Mouse (Mus musculus) intestine, postnatal 0 days (tissue): ENCODE results near the gene Zfp384. TPM values are rescaled to one million over a fixed set of nuclear protein-coding genes. Genes with fewer than 3 reads are reported as not detected.
A peak's percentile ranks its signal among the peaks of the same experiment; 100 is the strongest.

ENCODE experiments used
- ATAC-seq: fragments of 200-750 bp; cut with Nextera tagmentation; 2 replicates; pipeline ENCODE4 v1.8.0; 2017; ENCODE audit warnings: mild to moderate bottlenecking, moderate TSS enrichment, moderate library complexity
- H3K27ac ChIP-seq: fragments of 300-500 bp; sonication (generic); 2 replicates; pipeline ENCODE4 v1.5.1; 2014; ENCODE audit warnings: mild to moderate bottlenecking, low read depth, low read length, moderate library complexity
- H3K27me3 ChIP-seq: fragments of 300-500 bp; sonication (generic); replicated peaks from 2 replicates; pipeline ENCODE4 v1.6.1; 2014; ENCODE audit warnings: low read length, mixed read lengths; ENCODE audit not compliant: control insufficient read depth, insufficient read depth
- H3K36me3 ChIP-seq: fragments of 300-500 bp; sonication (generic); 2 replicates; pipeline ENCODE4 v1.6.1; 2014; ENCODE audit warnings: mild to moderate bottlenecking, moderate library complexity; ENCODE audit not compliant: control insufficient read depth, insufficient read depth
- H3K4me1 ChIP-seq: fragments of 300-500 bp; sonication (generic); replicated peaks from 2 replicates; pipeline ENCODE4 v1.6.1; 2014; ENCODE audit warnings: antibody characterized with exemption, low read length, mixed read lengths; ENCODE audit not compliant: control insufficient read depth, insufficient read depth
- H3K4me2 ChIP-seq: fragments of 300-500 bp; sonication (generic); replicated peaks from 2 replicates; pipeline ENCODE4 v1.6.1; 2014; ENCODE audit warnings: low read depth, mild to moderate bottlenecking, moderate library complexity
- H3K4me3 ChIP-seq: fragments of 300-500 bp; sonication (generic); 2 replicates; pipeline ENCODE4 v1.5.1; 2014; ENCODE audit warnings: low read depth, low read length
- H3K9ac ChIP-seq: fragments of 300-500 bp; sonication (generic); 2 replicates; pipeline ENCODE4 v1.6.1; 2014; ENCODE audit warnings: mild to moderate bottlenecking, low read depth, low read length
- H3K9me3 ChIP-seq: fragments of 300-500 bp; sonication (generic); 2 replicates; pipeline ENCODE4 v1.6.1; 2016; ENCODE audit warnings: mixed run types; ENCODE audit not compliant: control insufficient read depth
- CTCF ChIP-seq: sonication (generic); IDR thresholded peaks from 2 replicates; pipeline ENCODE4 v1.5.1; 2016; ENCODE audit warnings: low read depth, mild to moderate bottlenecking, control low read depth, antibody characterized with exemption, moderate library complexity
- WGBS: fragments of 180-500 bp; shearing (Covaris S2); extraction: QIAGEN DNeasy Blood & Tissue Kit; methylation state at CpG from one replicate; pipeline ENCODE4 v1.1.7; 2014; 5-methylcytosine and 5-hydroxymethylcytosine counted together
- polyA plus RNA-seq: library from polyadenylated mRNA; unstranded; fragments of >200 nt; fragmentation: Nextera tagmentation; extraction: Ambion mirVana; gene quantifications from 2 replicates; pipeline ENCODE4 v1.2.1, GENCODE M21; 2015

Gene Zfp384
- polyA plus RNA-seq = 8.2 TPM in 2 replicates

DNA sequence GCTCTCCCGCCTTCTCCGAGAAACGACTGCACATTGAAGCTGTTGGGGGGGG lies at the start of gene Zfp384:
Zfp384 (plus strand) TSS at position 17 of the 52 bp plus-strand sequence.
- Histone ChIP-seq H3K36me3 (peaks cover 21% of the 10 kb centered on the region), H3K27me3 (no peaks in the 10 kb centered on the region), H3K9ac (peak within 1 kb of the TSS; percentile 99), H3K27ac (peak within 1 kb of the TSS; percentile 99), H3K4me2 (peak within 1 kb of the TSS; percentile 74), H3K9me3 (no peaks in the 10 kb centered on the region), H3K4me3 (peak within 1 kb of the TSS; percentile 84), H3K4me1 (peaks cover 5% of the 10 kb centered on the region; the same call in 1 of the 2 replicates)
- 0% methylated on average over 3 of the region's 3 CpGs for WGBS
- ATAC-seq = no peak
- no peak for TF ChIP-seq CTCF

DNA sequence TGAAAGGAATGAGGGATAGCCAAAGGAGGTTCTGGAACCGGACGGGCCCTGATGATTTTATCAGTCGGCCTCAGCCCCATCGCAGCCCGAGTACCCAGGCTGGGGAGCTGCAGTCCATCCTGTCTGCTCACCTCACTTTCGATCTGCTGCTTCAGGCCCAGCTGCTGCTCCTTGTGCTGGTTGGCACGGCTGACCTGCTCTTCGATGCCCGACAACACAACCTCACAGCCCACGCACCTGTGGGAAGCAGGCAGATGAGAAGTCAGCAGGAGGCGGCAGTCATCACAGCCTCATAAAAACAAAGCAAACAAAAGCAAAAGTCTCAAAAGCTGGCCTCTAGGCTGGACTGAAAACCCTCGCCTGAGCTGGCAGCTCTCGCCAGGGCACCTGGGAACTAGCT lies 49.0 kb upstream of the Zfp384 start:
- ATAC-seq = no peak
- TF ChIP-seq CTCF = no peak

DNA sequence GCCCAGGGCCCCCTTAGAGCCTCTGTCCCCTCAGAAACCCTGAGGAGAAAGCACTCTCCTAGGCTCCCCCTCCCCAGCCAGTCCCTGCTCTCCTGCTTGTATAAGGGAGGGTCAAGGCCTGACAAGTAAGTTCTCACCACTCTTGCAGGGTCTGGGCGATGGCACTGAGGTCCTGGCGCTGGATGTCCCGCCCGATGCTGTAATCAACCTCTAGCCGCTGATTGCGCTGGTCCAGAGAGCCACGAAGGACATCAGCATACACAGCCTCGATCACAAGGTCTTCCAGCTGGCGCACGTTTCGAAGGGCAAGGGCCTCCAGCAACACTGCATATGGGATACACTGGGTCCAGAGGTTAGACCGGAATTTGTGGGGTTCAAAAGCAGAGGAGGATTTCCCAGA lies 47.9 kb upstream of the Zfp384 start:
- H3K9ac ChIP-seq = no peak overlapping the region
- no peaks in the 10 kb centered on the region for H3K9me3 ChIP-seq
- no peak overlapping the region for H3K4me3 ChIP-seq
- peaks cover 4% of the 10 kb centered on the region; the same call in 1 of the 2 replicates for H3K4me1 ChIP-seq
- no peak for ATAC-seq
- H3K27me3 ChIP-seq = no peaks in the 10 kb centered on the region
- H3K4me2 ChIP-seq = no peak overlapping the region
- peaks cover 37% of the 10 kb centered on the region for H3K36me3 ChIP-seq
- H3K27ac ChIP-seq = no peak overlapping the region
- TF ChIP-seq CTCF = no peak
- 87% methylated on average over 12 of the region's 12 CpGs for WGBS

More for the DNA sequence above, 49.0 kb upstream of the Zfp384 start:
- Histone ChIP-seq H3K4me2 (no peak overlapping the region), H3K36me3 (peaks cover 42% of the 10 kb centered on the region), H3K4me3 (no peak overlapping the region), H3K9ac (no peak overlapping the region), H3K27me3 (no peaks in the 10 kb centered on the region), H3K9me3 (no peaks in the 10 kb centered on the region), H3K4me1 (peaks cover 4% of the 10 kb centered on the region; the same call in 1 of the 2 replicates), H3K27ac (no peak overlapping the region)
- WGBS = 91% methylated on average over 13 of the region's 13 CpGs

DNA sequence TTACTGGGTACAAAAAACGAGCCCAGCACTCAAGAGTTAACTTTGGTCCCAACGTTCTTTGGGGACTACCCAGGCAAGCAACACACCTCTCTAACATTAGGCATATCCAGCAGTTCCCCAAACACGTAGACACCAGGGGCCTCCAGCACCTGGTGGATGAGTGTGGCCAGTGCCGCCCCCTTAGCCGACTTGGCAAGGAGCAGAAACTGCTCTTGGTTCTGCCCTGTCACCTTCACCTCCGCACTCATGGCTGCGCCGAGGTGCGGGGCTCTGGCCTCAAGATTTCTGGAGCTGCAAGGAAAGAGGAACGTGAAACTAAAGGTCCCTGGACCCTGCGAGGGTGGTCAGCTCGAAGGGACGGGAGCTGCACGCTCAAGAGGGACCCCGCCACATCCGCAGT lies 44.3 kb upstream of the Zfp384 start:
- H3K4me1 ChIP-seq = peaks cover 10% of the 10 kb centered on the region; the same call in 1 of the 2 replicates
- peak overlapping the region; percentile 93 for H3K27ac ChIP-seq
- no peaks in the 10 kb centered on the region for H3K9me3 ChIP-seq
- peaks cover 15% of the 10 kb centered on the region for H3K36me3 ChIP-seq
- 23% methylated on average over 16 of the region's 16 CpGs for WGBS
- peak; percentile 21; the same call in 1 of the 2 replicates for TF ChIP-seq CTCF
- ATAC-seq = peak; percentile 28
- H3K9ac ChIP-seq = peak overlapping the region; percentile 74
- peak overlapping the region; percentile 85 for H3K4me2 ChIP-seq
- no peaks in the 10 kb centered on the region for H3K27me3 ChIP-seq
- peak overlapping the region; percentile 69 for H3K4me3 ChIP-seq

DNA sequence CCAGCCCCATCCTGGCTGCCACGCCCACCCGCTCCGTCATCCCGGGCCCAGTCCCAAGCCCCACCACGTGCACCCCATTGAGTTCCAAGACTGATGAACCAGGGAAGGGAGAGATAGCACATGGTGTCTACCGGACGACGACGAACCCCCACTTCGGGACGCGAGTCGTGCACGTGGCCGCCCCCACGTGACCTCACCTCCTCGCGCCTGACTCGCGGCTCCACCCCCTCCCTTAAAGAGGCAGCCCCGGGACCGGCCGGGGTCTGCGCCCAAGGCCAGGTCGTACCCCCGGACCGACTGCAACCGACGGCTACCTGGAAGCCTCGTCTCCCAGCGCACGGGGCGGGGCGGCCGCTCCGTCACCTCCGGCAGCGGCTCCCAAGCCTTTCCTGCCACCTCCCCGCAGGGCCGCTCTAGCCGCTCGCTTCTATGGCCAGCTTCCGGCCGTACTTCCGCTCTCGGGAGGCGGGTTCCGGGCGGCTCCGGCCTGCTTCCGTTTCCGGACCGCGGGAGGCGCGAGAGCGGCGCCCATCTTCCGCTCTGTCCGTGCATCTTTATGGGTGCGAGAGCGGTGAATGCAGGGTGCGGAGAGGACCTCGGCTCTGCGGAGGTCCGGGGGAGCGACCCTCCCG lies 43.7 kb upstream of the Zfp384 start, which contains the start of gene Cops7a:
Cops7a (minus strand) TSS at position 451 of the 632 bp plus-strand sequence.
- Histone ChIP-seq H3K9me3 (no peaks in the 10 kb centered on the region), H3K27me3 (no peaks in the 10 kb centered on the region), H3K27ac (peak within 1 kb of the TSS; percentile 93), H3K4me3 (peak within 1 kb of the TSS; percentile 69), H3K9ac (peak within 1 kb of the TSS; percentile 74), H3K36me3 (peaks cover 10% of the 10 kb centered on the region), H3K4me2 (peak within 1 kb of the TSS; percentile 85), H3K4me1 (peaks cover 10% of the 10 kb centered on the region; the same call in 1 of the 2 replicates)
- peak; percentile 41; the same call in 1 of the 2 replicates for TF ChIP-seq CTCF
- under 1% methylated on average over 67 of the region's 68 CpGs for WGBS
- peak; percentile 93 for ATAC-seq

DNA sequence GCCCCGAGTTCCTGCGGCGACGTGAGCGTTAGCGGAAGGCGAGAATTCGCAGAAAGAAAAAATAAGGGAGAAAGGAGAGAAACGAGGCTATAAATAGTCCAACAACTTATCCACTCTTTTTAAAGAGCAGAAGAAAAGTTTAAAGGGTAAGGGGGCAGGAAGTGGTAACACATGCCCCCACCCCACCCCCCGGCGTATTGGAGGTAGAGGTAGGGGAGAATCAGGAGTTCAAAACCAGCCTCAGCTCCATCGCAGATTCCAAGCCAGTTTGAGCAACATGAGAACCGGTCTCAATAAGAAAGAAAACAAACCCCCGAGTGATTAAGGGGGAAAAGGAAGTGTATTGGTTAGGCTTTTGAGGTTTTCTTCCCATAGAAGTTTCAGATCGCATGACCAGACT lies 43.2 kb upstream of the Zfp384 start:
- H3K9me3 ChIP-seq = no peaks in the 10 kb centered on the region
- peaks cover 6% of the 10 kb centered on the region for H3K36me3 ChIP-seq
- H3K9ac ChIP-seq = peak overlapping the region; percentile 74
- H3K4me1 ChIP-seq = peaks cover 10% of the 10 kb centered on the region; the same call in 1 of the 2 replicates
- TF ChIP-seq CTCF = no peak
- 11% methylated on average over 15 of the region's 15 CpGs for whole genome bisulfite sequencing
- H3K27me3 ChIP-seq = no peaks in the 10 kb centered on the region
- ATAC-seq = no peak
- H3K4me2 ChIP-seq = peak overlapping the region; percentile 85
- peak overlapping the region; percentile 69 for H3K4me3 ChIP-seq
- peak overlapping the region; percentile 93; the same call in 1 of the 2 replicates for H3K27ac ChIP-seq
